ENCODE assay signal across 15 mouse cellular contexts in genomic region chr13:84060906-84061305, GRCm38 (mm10).
DNase-seq lines count a peak whose midpoint lies in the region; ATAC-seq and TF ChIP-seq lines count a peak whose summit lies in the region.
"Had no signal": no experiment of that assay in that cellular context is flagged by ENCODE, and none has a peak within 500 bp of the region (broad histone marks: within the 10 kb centered on the region; RNA-seq: fewer than 3 reads in every experiment).

No protein-coding gene starts in this region.

- no peaks in the 10 kb centered on the region for H3K36me3 ChIP-seq in hindbrain, embryonic 14.5 days (replicated peaks; ENCODE audit: control insufficient read depth, insufficient read depth)
- H3K36me3 ChIP-seq in midbrain, embryonic 16.5 days (ENCODE audit: control insufficient read depth, insufficient read depth, low read length): no peaks in the 10 kb centered on the region
- H3K36me3 ChIP-seq in liver, embryonic 12.5 days: no peaks in the 10 kb centered on the region
- H3K36me3 ChIP-seq: heart, embryonic 10.5 days had no signal

- H3K4me2 ChIP-seq in hindbrain, embryonic 14.5 days (replicated peaks): peak overlapping the region; percentile 62
- peak overlapping the region; percentile 69 for H3K4me2 ChIP-seq in midbrain, embryonic 16.5 days (ENCODE audit: low read length)
- no peak overlapping the region for H3K4me2 ChIP-seq in liver, embryonic 12.5 days
- H3K4me2 ChIP-seq: lung, embryonic 14.5 days had no signal

- H3K27me3 ChIP-seq in hindbrain, embryonic 14.5 days (ENCODE audit: control insufficient read depth, insufficient read depth, low read length): no peaks in the 10 kb centered on the region
- no peaks in the 10 kb centered on the region for H3K27me3 ChIP-seq in midbrain, embryonic 16.5 days (ENCODE audit: control insufficient read depth, insufficient read depth, low read depth, low read length)
- peaks cover 12% of the 10 kb centered on the region; the same call in 1 of the 2 replicates for H3K27me3 ChIP-seq in liver, embryonic 12.5 days (replicated peaks)

- H3K4me1 ChIP-seq in hindbrain, embryonic 14.5 days (replicated peaks; ENCODE audit: control insufficient read depth, insufficient read depth, low read length): peaks cover 53% of the 10 kb centered on the region
- peaks cover 40% of the 10 kb centered on the region for H3K4me1 ChIP-seq in midbrain, embryonic 16.5 days (ENCODE audit: control insufficient read depth, insufficient read depth, low read length)
- H3K4me1 ChIP-seq in liver, embryonic 12.5 days: no peaks in the 10 kb centered on the region
- H3K4me1 ChIP-seq: heart, embryonic 10.5 days had no signal

- H3K9me3 ChIP-seq in hindbrain, embryonic 14.5 days (ENCODE audit: control insufficient read depth, low read length): no peaks in the 10 kb centered on the region
- H3K9me3 ChIP-seq in midbrain, embryonic 16.5 days (replicated peaks; ENCODE audit: control insufficient read depth, low read length, poor library complexity, severe bottlenecking): no peaks in the 10 kb centered on the region
- H3K9me3 ChIP-seq in liver, embryonic 12.5 days (replicated peaks): no peaks in the 10 kb centered on the region
- H3K9me3 ChIP-seq: heart, embryonic 10.5 days had no signal

- H3K27ac ChIP-seq in left cerebral cortex, adult 2 months: peak overlapping the region; percentile 91; the same call in 1 of the 2 replicates
- H3K27ac ChIP-seq in hindbrain, embryonic 14.5 days: peak overlapping the region; percentile 99
- H3K27ac ChIP-seq in midbrain, embryonic 16.5 days (ENCODE audit: low read length): peak overlapping the region; percentile 95
- no peak overlapping the region for H3K27ac ChIP-seq in liver, embryonic 12.5 days
- H3K27ac ChIP-seq: heart, embryonic 10.5 days had no signal

- peak overlapping the region; percentile 71 for H3K9ac ChIP-seq in hindbrain, embryonic 14.5 days
- H3K9ac ChIP-seq in midbrain, embryonic 16.5 days (ENCODE audit: low read depth, low read length): peak overlapping the region; percentile 51
- no peak overlapping the region for H3K9ac ChIP-seq in liver, embryonic 12.5 days
- H3K9ac ChIP-seq: lung, embryonic 14.5 days had no signal

- intact Hi-C loops in left cerebral cortex, adult 2 months (cut with DNase I): loop anchor here (2.0 kb wide), 1 partner anchor 698 kb away; no protein-coding TSS in a partner anchor

- no peak for DNase-seq in left cerebral cortex, adult 2 months (ENCODE audit: extremely low spot score in 1 of 2, low spot score in 2 of 2)
- DNase-seq in left cerebral cortex, adult 18-20 months (ENCODE audit: low spot score in 2 of 2): no peak
- DNase-seq in hindbrain, embryonic 14.5 days (ENCODE audit: low spot score): no peak
- no peak for DNase-seq in testis, postnatal 14 days (ENCODE audit: low spot score)
- no peak for DNase-seq in gastrocnemius, postnatal 10 days
- DNase-seq: adrenal gland, adult 8-10 months; heart, postnatal 36 days; liver; lung, embryonic 14.5 days; right cerebral cortex, postnatal 4 days; thymus, postnatal 14 days had no signal

- 37% methylated on average over 3 of the region's 3 CpGs for WGBS in hindbrain, embryonic 14.5 days
- 36% methylated on average over 3 of the region's 3 CpGs for WGBS in midbrain, embryonic 16.5 days
- 73% methylated on average over 3 of the region's 3 CpGs for WGBS in liver, embryonic 12.5 days (ENCODE audit: insufficient replicate concordance)

- H3K4me3 ChIP-seq in left cerebral cortex, adult 2 months: no peak overlapping the region
- 0 out of 2 replicates have a peak overlapping the region, but pooled peaks have one; percentile 9 for H3K4me3 ChIP-seq in hindbrain, embryonic 14.5 days (replicated peaks; ENCODE audit: low read length)
- no peak overlapping the region for H3K4me3 ChIP-seq in midbrain, embryonic 16.5 days (ENCODE audit: low read depth, low read length)
- no peak overlapping the region for H3K4me3 ChIP-seq in liver, embryonic 12.5 days
- H3K4me3 ChIP-seq: heart, embryonic 10.5 days had no signal

- no peak for TF ChIP-seq CTCF in left cerebral cortex, adult 2 months (IDR thresholded peaks at IDR 0.05)

- ATAC-seq in hindbrain, embryonic 14.5 days (ENCODE audit: low FRiP score): no peak
- ATAC-seq in midbrain, embryonic 16.5 days: no peak
- ATAC-seq in liver, embryonic 12.5 days: no peak
- ATAC-seq in granulocyte monocyte progenitor cell, adult 5-6 weeks (replicated peaks; ENCODE audit: poor library complexity, severe bottlenecking): no peak
